Mouse (Mus musculus): Measurements from ENCODE around the gene Klra5. TPM values are rescaled to one million over a fixed set of nuclear protein-coding genes. Genes with fewer than 3 reads are reported as not detected.
"Not testable (repeated sequence)": the region's sequence is repeated elsewhere in the genome, so short reads cannot be mapped to it uniquely, and the experiment has no call there.

Gene Klra5
- total RNA-seq (2014; rRNA removed) (not detected in 2 replicates), polyA plus RNA-seq (2015; fragmentation: Nextera tagmentation; extraction: Ambion mirVana) (not detected in 2 replicates)

DNA sequence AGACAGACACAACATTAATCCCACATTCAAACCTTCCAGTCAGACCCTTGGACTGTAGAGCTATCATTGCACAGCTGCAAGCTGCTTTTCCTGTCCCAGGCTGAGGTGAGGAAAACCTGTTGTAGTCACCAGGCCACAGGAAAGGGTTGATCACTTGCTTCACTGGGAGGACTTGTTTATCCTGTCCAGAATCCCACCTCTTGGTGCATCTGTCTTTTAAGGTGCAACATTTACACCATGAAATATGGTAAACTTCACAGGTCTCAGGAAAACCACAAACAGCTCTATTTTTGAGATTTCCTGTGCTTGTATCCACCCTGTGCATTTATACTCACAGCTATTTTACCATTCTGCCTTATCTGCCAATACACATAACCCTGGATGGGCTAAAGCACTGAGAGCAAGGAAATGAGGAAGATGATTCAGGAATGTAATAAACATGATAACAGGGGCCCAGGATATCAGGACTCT lies at the start of gene Klra5:
Gene Klra5 (minus strand): TSS at position 175 of the 471 bp plus-strand sequence.
- DNase-seq (ENCODE audit: low spot score); ATAC-seq; H3K9me3 ChIP-seq (ENCODE audit: low read length); H3K27me3 ChIP-seq (ENCODE audit: insufficient read depth, low read length); H3K4me3 ChIP-seq (ENCODE audit: low read length); H3K36me3 ChIP-seq (ENCODE audit: insufficient read depth, low read length); H3K27ac ChIP-seq; H3K4me2 ChIP-seq (ENCODE audit: low read depth, low read length); H3K4me1 ChIP-seq (ENCODE audit: insufficient read depth, low read length); H3K9ac ChIP-seq (replicated peaks; ENCODE audit: low read length): not testable (repeated sequence)

DNA sequence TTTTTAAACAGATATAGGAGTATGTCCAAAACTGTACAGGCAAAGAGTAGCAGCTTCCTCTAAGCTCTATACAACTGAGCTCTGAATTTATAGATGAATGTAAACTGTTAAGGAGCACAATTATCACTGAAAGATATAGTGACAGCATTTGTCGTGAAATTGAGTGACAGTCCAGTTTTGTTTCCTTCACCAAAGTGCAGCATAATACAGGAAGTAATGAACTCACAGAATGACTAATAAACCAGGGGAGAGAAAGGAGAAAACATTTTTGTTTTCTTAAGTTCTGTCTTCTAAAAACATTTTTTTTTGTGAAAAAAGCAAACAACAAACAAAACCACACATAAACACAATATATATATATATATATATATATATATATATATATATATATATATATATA lies 454 bp downstream of the Klra5 start:
- Histone ChIP-seq H3K36me3 (ENCODE audit: insufficient read depth, low read length) (no peaks in the 10 kb centered on the region), H3K27me3 (ENCODE audit: insufficient read depth, low read length) (no peaks in the 10 kb centered on the region), H3K4me3 (ENCODE audit: low read length) (no peak overlapping the region), H3K4me2 (ENCODE audit: low read depth, low read length) (no peak overlapping the region), H3K9ac (replicated peaks; ENCODE audit: low read length) (no peak overlapping the region), H3K4me1 (ENCODE audit: insufficient read depth, low read length) (no peaks in the 10 kb centered on the region), H3K9me3 (ENCODE audit: low read length) (no peaks in the 10 kb centered on the region), H3K27ac (no peak overlapping the region)
- ATAC-seq (no peak), DNase-seq (ENCODE audit: low spot score) (no peak)
- TF ChIP-seq CTCF (IDR thresholded peaks at IDR 0.05; ENCODE audit: low read depth): no peak
- WGBS: 82% methylated on average over 1 of the region's 1 CpGs

DNA sequence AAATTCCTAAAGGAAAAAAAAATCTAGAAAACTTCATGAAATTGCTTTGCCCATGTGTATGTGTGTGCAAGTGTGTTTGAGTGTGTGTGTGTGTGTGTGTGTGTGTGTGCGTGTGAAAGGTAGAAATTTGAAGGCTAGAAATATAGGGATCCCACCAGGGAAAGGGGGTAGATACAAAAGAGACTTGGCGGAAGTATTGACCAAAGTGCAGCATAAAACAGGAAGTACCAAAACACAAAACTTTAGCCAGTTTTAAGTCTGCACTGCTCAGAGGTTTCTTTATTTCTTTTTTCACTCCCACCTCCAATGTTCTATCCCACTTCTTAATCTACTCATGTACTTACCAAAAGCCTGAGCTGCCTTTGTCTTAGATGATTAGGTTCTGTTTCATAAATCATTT lies 34.9 kb downstream of the Klra5 start:
- Histone ChIP-seq H3K36me3 (ENCODE audit: insufficient read depth, low read length) (no peaks in the 10 kb centered on the region), H3K9ac (replicated peaks; ENCODE audit: low read length) (no peak overlapping the region), H3K4me3 (ENCODE audit: low read length) (no peak overlapping the region), H3K27me3 (ENCODE audit: insufficient read depth, low read length) (no peaks in the 10 kb centered on the region), H3K27ac (no peak overlapping the region), H3K4me1 (ENCODE audit: insufficient read depth, low read length) (no peaks in the 10 kb centered on the region), H3K4me2 (ENCODE audit: low read depth, low read length) (no peak overlapping the region), H3K9me3 (ENCODE audit: low read length) (peaks cover 13% of the 10 kb centered on the region)
- DNase-seq (ENCODE audit: low spot score) (no peak), ATAC-seq (no peak)
- no peak for TF ChIP-seq CTCF (IDR thresholded peaks at IDR 0.05; ENCODE audit: low read depth)
- WGBS: 84% methylated on average over 2 of the region's 2 CpGs

DNA sequence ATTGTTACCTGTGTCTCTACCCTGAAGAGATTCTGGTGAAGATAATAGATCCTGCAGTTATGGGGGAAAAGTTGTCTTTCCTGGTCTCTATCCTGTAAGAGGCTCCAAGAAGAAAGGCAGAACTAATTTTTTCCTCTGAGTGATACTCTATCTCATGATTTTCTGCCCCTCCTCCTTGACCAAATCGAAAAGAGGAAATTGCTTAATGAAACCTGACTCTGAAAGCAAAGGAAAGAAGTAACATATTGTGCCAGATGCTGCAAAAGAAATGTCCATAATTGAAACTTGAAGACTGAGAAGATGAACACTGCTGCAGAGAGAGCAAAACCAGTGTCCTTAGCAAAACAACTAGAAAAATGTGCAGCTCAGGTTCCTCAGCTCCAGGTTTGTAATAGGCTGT lies 40.9 kb downstream of the Klra5 start, which contains the start of gene Klra17:
Gene Klra17 (minus strand): TSS at position 124 of the 400 bp plus-strand sequence.
- Histone ChIP-seq H3K4me1 (ENCODE audit: insufficient read depth, low read length) (no peaks in the 10 kb centered on the region), H3K36me3 (ENCODE audit: insufficient read depth, low read length) (no peaks in the 10 kb centered on the region), H3K4me3 (ENCODE audit: low read length) (no peak within 1 kb of the TSS), H3K4me2 (ENCODE audit: low read depth, low read length) (no peak within 1 kb of the TSS), H3K27ac (no peak within 1 kb of the TSS), H3K9ac (replicated peaks; ENCODE audit: low read length) (no peak within 1 kb of the TSS), H3K9me3 (ENCODE audit: low read length) (peaks cover 11% of the 10 kb centered on the region), H3K27me3 (ENCODE audit: insufficient read depth, low read length) (no peaks in the 10 kb centered on the region)
- no peak for ATAC-seq
- WGBS: 53% methylated on average over 1 of the region's 1 CpGs
- no peak for DNase-seq (ENCODE audit: low spot score)
- no peak for TF ChIP-seq CTCF (IDR thresholded peaks at IDR 0.05; ENCODE audit: low read depth)

DNA sequence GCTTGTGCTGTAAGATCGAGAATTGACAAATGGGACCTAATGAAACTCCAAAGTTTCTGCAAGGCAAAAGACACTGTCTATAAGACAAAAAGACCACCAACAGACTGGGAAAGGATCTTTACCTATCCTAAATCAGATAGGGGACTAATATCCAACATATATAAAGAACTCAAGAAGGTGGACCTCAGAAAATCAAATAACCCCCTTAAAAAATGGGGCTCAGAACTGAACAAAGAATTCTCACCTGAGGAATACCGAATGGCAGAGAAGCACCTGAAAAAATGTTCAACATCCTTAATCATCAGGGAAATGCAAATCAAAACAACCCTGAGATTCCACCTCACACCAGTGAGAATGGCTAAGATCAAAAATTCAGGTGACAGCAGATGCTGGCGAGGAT lies 55.1 kb downstream of the Klra5 start, which contains the start of gene Gm17631:
Gene Gm17631 (plus strand): TSS at position 301 of the 400 bp plus-strand sequence.
- not testable (repeated sequence) for H3K27me3 ChIP-seq (ENCODE audit: insufficient read depth, low read length); H3K36me3 ChIP-seq (ENCODE audit: insufficient read depth, low read length); H3K4me3 ChIP-seq (ENCODE audit: low read length); DNase-seq (ENCODE audit: low spot score); H3K27ac ChIP-seq; H3K4me1 ChIP-seq (ENCODE audit: insufficient read depth, low read length); H3K9ac ChIP-seq (replicated peaks; ENCODE audit: low read length); H3K9me3 ChIP-seq (ENCODE audit: low read length); ATAC-seq; H3K4me2 ChIP-seq (ENCODE audit: low read depth, low read length)
- WGBS: no CpG with 5 or more reads among the region's 3 CpGs

Other genes starting within 250 kb of the Klra5 start
- not detected in 2 replicates for gene Klrc1, start 238.7 kb downstream of the Klra5 start, total RNA-seq (2014; rRNA removed)
- gene Klrc1, start 238.7 kb downstream of the Klra5 start, polyA plus RNA-seq (2015; fragmentation: Nextera tagmentation; extraction: Ambion mirVana): not detected in 2 replicates
- 1.1 TPM in 1 of 2 replicates, not detected in the other for gene Klri1, start 200.5 kb downstream of the Klra5 start, total RNA-seq (2014; rRNA removed)
- gene Klri1, start 200.5 kb downstream of the Klra5 start, polyA plus RNA-seq (2015; fragmentation: Nextera tagmentation; extraction: Ambion mirVana): 0.35 and 0.44 TPM in 2 replicates
- not detected in 2 replicates for gene Klri2, start 177.2 kb downstream of the Klra5 start, total RNA-seq (2014; rRNA removed)
- not detected in 2 replicates for gene Klri2, start 177.2 kb downstream of the Klra5 start, polyA plus RNA-seq (2015; fragmentation: Nextera tagmentation; extraction: Ambion mirVana)
- not detected in 2 replicates for gene Gm156, start 133.4 kb downstream of the Klra5 start, total RNA-seq (2014; rRNA removed)
- not detected in 2 replicates for gene Gm156, start 133.4 kb downstream of the Klra5 start, polyA plus RNA-seq (2015; fragmentation: Nextera tagmentation; extraction: Ambion mirVana)
- gene Gm17631, start 55.0 kb downstream of the Klra5 start, total RNA-seq (2014; rRNA removed): not detected in 2 replicates
- gene Gm17631, start 55.0 kb downstream of the Klra5 start, polyA plus RNA-seq (2015; fragmentation: Nextera tagmentation; extraction: Ambion mirVana): not detected in 2 replicates
- not detected in 2 replicates for gene Klra17, start 41.0 kb downstream of the Klra5 start, total RNA-seq (2014; rRNA removed)
- not detected in 2 replicates for gene Klra17, start 41.0 kb downstream of the Klra5 start, polyA plus RNA-seq (2015; fragmentation: Nextera tagmentation; extraction: Ambion mirVana)
- not detected in 2 replicates for gene Klra6, start 109.3 kb upstream of the Klra5 start, total RNA-seq (2014; rRNA removed)
- not detected in 2 replicates for gene Klra6, start 109.3 kb upstream of the Klra5 start, polyA plus RNA-seq (2015; fragmentation: Nextera tagmentation; extraction: Ambion mirVana)
- not detected in 2 replicates for gene Klra4, start 149.6 kb upstream of the Klra5 start, total RNA-seq (2014; rRNA removed)
- gene Klra4, start 149.6 kb upstream of the Klra5 start, polyA plus RNA-seq (2015; fragmentation: Nextera tagmentation; extraction: Ambion mirVana): not detected in 2 replicates
- not detected in 2 replicates for gene Klra8, start 212.2 kb upstream of the Klra5 start, total RNA-seq (2014; rRNA removed)
- gene Klra8, start 212.2 kb upstream of the Klra5 start, polyA plus RNA-seq (2015; fragmentation: Nextera tagmentation; extraction: Ambion mirVana): not detected in 2 replicates